Mouse (Mus musculus) cerebellum, adult 11 months (tissue): ENCODE measurements around the gene Tmcc1.
"Not testable (repeated sequence)": the region's sequence is repeated elsewhere in the genome, so short reads cannot be mapped to it uniquely, and the experiment has no call there.

Source experiments
- DNase-seq: peaks from one replicate; pipeline ENCODE4 v3.0.0; 2022

The Tmcc1 gene

GRCm38 (mm10) chr6:116193394-116194393, at the start of gene Tmcc1:
TSS of gene Tmcc1 (minus strand) at chr6:116193486.
- DNase-seq, result peak; percentile 99

- DNase-seq, result no peak
Observed at GRCm38 (mm10) chr6:116240371-116240770, 47.1 kb upstream of the Tmcc1 start.

- DNase-seq, result no peak
Observed at GRCm38 (mm10) chr6:116238083-116238482, 44.8 kb upstream of the Tmcc1 start.

- DNase-seq, result no peak
Observed at GRCm38 (mm10) chr6:116235336-116235735, 42.0 kb upstream of the Tmcc1 start.

GRCm38 (mm10) chr6:116234821-116235220, 41.5 kb upstream of the Tmcc1 start:
- not testable (repeated sequence) for DNase-seq

- peak; percentile 55 for DNase-seq
Observed at GRCm38 (mm10) chr6:116228785-116229525, 35.7 kb upstream of the Tmcc1 start.

GRCm38 (mm10) chr6:116227767-116228166, 34.5 kb upstream of the Tmcc1 start:
- DNase-seq, result no peak

GRCm38 (mm10) chr6:116207729-116208534, 14.6 kb upstream of the Tmcc1 start, which contains the start of gene Washc2:
TSS of gene Washc2 (plus strand) at chr6:116208038.
- DNase-seq, result peak; percentile 93

GRCm38 (mm10) chr6:116199682-116200081, 6.4 kb upstream of the Tmcc1 start:
- DNase-seq, result no peak

- no peak for DNase-seq
Observed at GRCm38 (mm10) chr6:116198173-116198572, 4.9 kb upstream of the Tmcc1 start.

- no peak for DNase-seq
Observed at GRCm38 (mm10) chr6:116195811-116196210, 2.5 kb upstream of the Tmcc1 start.

- no peak for DNase-seq
Observed at GRCm38 (mm10) chr6:116192809-116193311, 426 bp downstream of the Tmcc1 start.

- no peak for DNase-seq
Observed at GRCm38 (mm10) chr6:116189417-116189816, 3.9 kb downstream of the Tmcc1 start.

- no peak for DNase-seq
Observed at GRCm38 (mm10) chr6:116186485-116186884, 6.8 kb downstream of the Tmcc1 start.

GRCm38 (mm10) chr6:116183509-116183908, 9.8 kb downstream of the Tmcc1 start:
- DNase-seq, result no peak

- no peak for DNase-seq
Observed at GRCm38 (mm10) chr6:116180731-116181130, 12.6 kb downstream of the Tmcc1 start.

- DNase-seq, result no peak
Observed at GRCm38 (mm10) chr6:116178376-116178775, 14.9 kb downstream of the Tmcc1 start.

GRCm38 (mm10) chr6:116173511-116174099, 19.7 kb downstream of the Tmcc1 start:
- peak; percentile 28 for DNase-seq

GRCm38 (mm10) chr6:116166383-116166782, 26.9 kb downstream of the Tmcc1 start:
- no peak for DNase-seq

- no peak for DNase-seq
Observed at GRCm38 (mm10) chr6:116154854-116155624, 38.2 kb downstream of the Tmcc1 start.

- DNase-seq, result no peak
Observed at GRCm38 (mm10) chr6:116147386-116147785, 45.9 kb downstream of the Tmcc1 start.
